Mouse (Mus musculus): ENCODE data around the gene Ggact. TPM values are rescaled to one million over a fixed set of nuclear protein-coding genes. Genes with fewer than 3 reads are reported as not detected.

Gene Ggact
- polyA plus RNA-seq, 1 experiment from 2014 or later, result 48.5 TPM

DNA sequence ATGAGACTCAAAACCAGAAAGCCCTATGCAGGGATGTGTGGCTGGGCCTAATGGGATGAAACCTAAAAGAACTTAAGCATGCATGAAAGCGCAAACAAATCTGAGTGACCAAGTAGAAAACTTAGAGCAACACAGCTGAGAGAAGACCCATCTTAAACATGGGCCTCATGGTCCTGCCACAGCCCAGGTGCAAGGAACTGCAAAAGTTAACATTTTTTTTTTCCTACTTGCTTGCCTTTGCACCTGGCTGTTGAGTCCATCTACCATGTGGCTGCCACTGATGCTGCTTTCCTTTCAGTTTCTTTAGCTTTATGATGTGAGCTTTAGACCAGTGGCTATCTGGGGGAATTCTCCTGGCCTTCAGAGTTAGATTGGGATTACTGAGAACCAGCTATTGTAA, 4.1 kb upstream of the Ggact start:
- DNase-seq (ENCODE audit: low read depth, low spot score), result no peak
- TF ChIP-seq CTCF (IDR thresholded peaks at IDR 0.05), result no peak
- no peaks in the 10 kb centered on the region for H3K27me3 ChIP-seq
- in situ Hi-C loops (cut with MboI; ENCODE audit: low pct_unique_long_range_greater_than_20kb), result no loop called here
- ChIA-PET CTCF (no interaction called here), POLR2A (no interaction called here)
- no peak for ATAC-seq

DNA sequence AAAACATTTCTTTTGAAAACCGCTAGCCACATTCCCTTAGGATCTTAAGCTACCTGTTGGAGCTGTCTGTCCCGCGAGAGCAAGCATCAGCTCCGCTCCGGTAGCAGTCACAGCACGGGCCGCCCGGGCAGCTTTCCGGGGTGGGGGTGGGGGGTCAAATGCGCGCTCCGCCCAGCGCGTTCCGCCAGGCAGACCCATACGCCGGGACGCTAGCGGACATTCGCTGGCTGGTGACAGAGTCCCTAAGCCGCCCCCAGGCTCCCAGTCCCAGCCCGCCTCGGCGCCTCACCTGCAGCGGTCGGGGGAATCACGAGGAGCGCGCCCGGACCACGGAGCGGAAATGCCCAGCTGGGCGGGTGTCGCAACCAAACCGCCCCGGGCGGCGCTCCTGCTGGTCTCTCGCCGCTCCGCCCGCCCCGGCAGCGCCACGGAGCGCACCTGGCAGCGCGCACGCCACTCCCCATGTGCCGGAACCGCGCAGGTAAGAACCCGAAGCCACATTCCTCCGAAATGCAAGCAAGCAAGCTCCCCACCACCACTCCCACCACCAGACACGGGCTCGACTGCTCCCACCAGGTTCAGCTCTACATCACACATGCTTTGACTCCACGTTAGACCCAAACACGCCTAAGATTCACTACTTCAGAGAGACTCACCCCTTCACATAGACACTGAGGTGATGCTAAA, 602 bp downstream of the Ggact start:
- CTCF ChIA-PET, result interaction anchor here (1.1 to 2.9 kb wide), 4 partner anchors 9 to 327 kb away, joined by 3 to 12 read pairs (median 4); no protein-coding TSS in a partner anchor
- no peak for TF ChIP-seq CTCF (IDR thresholded peaks at IDR 0.05)
- no peaks in the 10 kb centered on the region for H3K27me3 ChIP-seq
- POLR2A ChIA-PET, result interaction anchor here (0.6 to 0.7 kb wide), 2 partner anchors 10 to 315 kb away, joined by 3 to 4 read pairs; no protein-coding TSS in a partner anchor
- ATAC-seq (peak; percentile 90), DNase-seq (ENCODE audit: low read depth, low spot score) (peak; percentile 31)
- in situ Hi-C loops (cut with MboI; ENCODE audit: low pct_unique_long_range_greater_than_20kb), result no loop called here

DNA sequence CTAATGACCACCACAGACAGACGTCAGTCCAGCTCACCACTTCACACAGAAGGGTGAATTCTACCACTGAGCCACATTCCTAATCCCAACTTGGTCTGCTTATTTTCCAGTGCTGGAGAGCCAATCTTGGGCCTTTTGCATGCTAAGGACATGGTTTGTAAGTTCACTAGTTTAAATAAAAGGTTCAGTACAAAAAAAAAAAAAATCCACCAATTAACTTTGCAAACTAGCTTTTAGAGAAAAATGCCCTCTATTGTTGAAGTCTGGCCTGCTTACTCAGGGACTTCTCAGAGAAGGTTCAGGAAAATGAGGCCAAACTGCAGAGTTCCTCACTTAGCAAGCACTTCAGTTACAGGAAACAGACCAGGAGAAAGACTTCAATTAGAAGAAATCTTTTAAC, 1.4 kb downstream of the Ggact start:
- ChIA-PET POLR2A (interaction anchor here (0.6 to 1.8 kb wide), 4 partner anchors 10 to 315 kb away, joined by 3 to 4 read pairs (median 4); no protein-coding TSS in a partner anchor), CTCF (interaction anchor here (0.7 to 2.9 kb wide), 5 partner anchors 8 to 73 kb away, joined by 3 to 12 read pairs (median 3); no protein-coding TSS in a partner anchor)
- in situ Hi-C loops (cut with MboI; ENCODE audit: low pct_unique_long_range_greater_than_20kb), result no loop called here
- DNase-seq (ENCODE audit: low read depth, low spot score) (no peak), ATAC-seq (no peak)
- H3K27me3 ChIP-seq, result no peaks in the 10 kb centered on the region
- TF ChIP-seq CTCF (IDR thresholded peaks at IDR 0.05), result no peak

DNA sequence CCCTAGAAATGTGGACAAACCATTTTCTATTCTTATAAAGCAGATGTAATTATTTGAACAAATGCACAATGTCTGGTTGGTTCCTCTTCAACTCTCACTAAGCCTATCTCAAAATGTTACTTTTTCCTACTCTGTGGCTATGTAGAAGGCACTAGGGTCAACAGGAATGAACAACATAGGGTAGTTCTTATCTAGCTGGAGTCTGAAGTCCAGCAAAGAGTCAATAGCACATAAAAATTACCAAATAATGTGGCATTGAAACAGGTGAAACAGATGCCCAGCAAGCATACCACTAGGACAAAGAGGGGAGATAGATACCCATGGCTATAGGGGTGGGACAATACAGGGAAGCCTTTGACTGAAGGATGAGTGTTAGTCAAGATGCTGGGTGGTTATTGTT, 2.3 kb downstream of the Ggact start:
- POLR2A ChIA-PET, result interaction anchor here (1.1 to 1.8 kb wide), 3 partner anchors 9 to 26 kb away, joined by 3 to 4 read pairs (median 3); no protein-coding TSS in a partner anchor
- DNase-seq (ENCODE audit: low read depth, low spot score) (no peak), ATAC-seq (no peak)
- no peaks in the 10 kb centered on the region for H3K27me3 ChIP-seq
- CTCF ChIA-PET, result interaction anchor here (0.7 to 0.9 kb wide), 3 partner anchors 8 to 74 kb away, joined by 3 read pairs; no protein-coding TSS in a partner anchor
- TF ChIP-seq CTCF (IDR thresholded peaks at IDR 0.05), result no peak
- in situ Hi-C loops (cut with MboI; ENCODE audit: low pct_unique_long_range_greater_than_20kb), result no loop called here

- POLR2A ChIA-PET, result no interaction called here
- no peaks in the 10 kb centered on the region for H3K27me3 ChIP-seq
- in situ Hi-C loops (cut with MboI; ENCODE audit: low pct_unique_long_range_greater_than_20kb), result no loop called here
- ATAC-seq (no peak), DNase-seq (ENCODE audit: low read depth, low spot score) (no peak)
- TF ChIP-seq CTCF (IDR thresholded peaks at IDR 0.05), result no peak
- CTCF ChIA-PET, result no interaction called here
Observed at GRCm38 (mm10) chr14:122909368-122910091, 4.0 kb downstream of the Ggact start.

- in situ Hi-C loops (cut with MboI; ENCODE audit: low pct_unique_long_range_greater_than_20kb), result no loop called here
- ChIA-PET POLR2A (no interaction called here), CTCF (interaction anchor here (1.0 to 1.4 kb wide), 2 partner anchors 45 to 717 kb away, joined by 3 read pairs; no protein-coding TSS in a partner anchor)
- H3K27me3 ChIP-seq, result no peaks in the 10 kb centered on the region
- DNase-seq (ENCODE audit: low read depth, low spot score) (no peak), ATAC-seq (no peak)
- no peak for TF ChIP-seq CTCF (IDR thresholded peaks at IDR 0.05)
Observed at GRCm38 (mm10) chr14:122908075-122908474, 5.5 kb downstream of the Ggact start.

DNA sequence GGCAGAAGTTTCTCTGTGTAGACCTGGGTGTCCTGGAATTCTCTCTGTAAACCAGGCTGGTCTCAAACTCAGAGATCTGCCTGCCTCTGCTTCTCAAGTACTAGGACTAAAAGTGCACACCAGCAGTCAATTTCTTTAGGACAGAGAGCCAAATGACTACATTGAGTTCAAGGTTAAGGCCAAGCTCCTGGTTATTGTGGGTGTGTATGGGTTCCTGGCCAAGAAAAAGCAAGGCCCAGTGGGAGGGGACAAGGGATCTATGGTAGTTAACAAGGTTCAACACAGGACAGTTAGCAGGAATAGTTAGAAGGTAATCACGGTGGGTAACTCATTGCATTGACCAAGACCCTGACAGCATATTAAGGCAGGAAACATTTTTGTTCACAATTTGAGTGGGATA, 8.6 kb downstream of the Ggact start:
- H3K27me3 ChIP-seq, result no peaks in the 10 kb centered on the region
- ChIA-PET POLR2A (no interaction called here), CTCF (interaction anchor here (0.9 to 1.4 kb wide), 2 partner anchors 8 to 22 kb away, joined by 3 to 4 read pairs; partner anchors contain the start of gene Ggact)
- TF ChIP-seq CTCF (IDR thresholded peaks at IDR 0.05), result no peak
- ATAC-seq (no peak), DNase-seq (ENCODE audit: low read depth, low spot score) (no peak)
- in situ Hi-C loops (cut with MboI; ENCODE audit: low pct_unique_long_range_greater_than_20kb), result no loop called here

DNA sequence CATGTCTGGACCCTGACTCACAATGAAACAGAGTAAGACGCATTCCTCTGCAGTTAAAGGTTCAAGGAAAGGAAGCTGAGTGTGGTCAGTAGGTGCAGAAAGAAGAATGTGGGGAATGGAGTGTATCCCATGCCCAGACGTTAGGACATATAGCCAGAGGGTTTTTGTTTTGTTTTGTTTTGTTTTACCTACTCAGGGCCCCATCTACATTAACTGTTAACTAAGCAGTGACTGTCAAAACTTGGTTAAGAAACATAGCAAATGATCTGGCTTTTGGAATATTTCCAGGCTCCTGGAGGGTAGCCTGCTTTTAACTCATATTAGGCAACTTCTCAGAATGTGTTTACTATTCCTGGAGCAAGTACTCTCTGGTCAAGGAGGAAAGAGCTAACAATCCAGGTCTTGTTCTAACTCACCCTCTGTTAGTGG, 9.6 kb downstream of the Ggact start:
- peak; percentile 95 for ATAC-seq
- TF ChIP-seq CTCF (IDR thresholded peaks at IDR 0.05), result no peak
- ChIA-PET CTCF (interaction anchor here (0.8 to 1.4 kb wide), 3 partner anchors 9 to 394 kb away, joined by 3 to 4 read pairs (median 3); partner anchors contain the start of gene Ggact), POLR2A (interaction anchor here (0.6 kb wide), 1 partner anchor 687 kb away, joined by 3 read pairs; no protein-coding TSS in a partner anchor)
- peak; percentile 95 for DNase-seq (ENCODE audit: low read depth, low spot score)
- in situ Hi-C loops (cut with MboI; ENCODE audit: low pct_unique_long_range_greater_than_20kb), result no loop called here
- no peaks in the 10 kb centered on the region for H3K27me3 ChIP-seq

DNA sequence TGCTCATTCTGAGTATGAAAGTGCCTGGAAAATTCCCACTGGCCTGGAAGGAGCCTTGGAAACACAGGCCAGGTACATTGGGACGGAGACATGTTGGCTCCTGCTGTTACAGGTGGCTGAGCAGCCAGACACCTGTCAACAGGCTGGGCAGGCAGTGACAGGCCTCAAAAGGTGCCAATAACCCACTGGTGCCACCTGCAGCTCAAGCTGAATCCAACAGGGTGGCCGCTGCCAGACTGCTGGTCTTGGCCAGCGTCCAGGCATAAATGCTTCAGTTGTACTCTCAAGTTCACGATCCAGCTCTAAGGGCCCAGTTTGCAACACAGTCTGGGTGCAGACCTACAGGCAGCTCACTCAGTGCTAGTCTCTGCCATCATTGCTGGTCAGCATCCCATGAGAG, 10.7 kb downstream of the Ggact start:
- DNase-seq (ENCODE audit: low read depth, low spot score) (no peak), ATAC-seq (peak; percentile 51)
- in situ Hi-C loops (cut with MboI; ENCODE audit: low pct_unique_long_range_greater_than_20kb), result no loop called here
- H3K27me3 ChIP-seq, result no peaks in the 10 kb centered on the region
- TF ChIP-seq CTCF (IDR thresholded peaks at IDR 0.05), result peak; percentile 72
- POLR2A ChIA-PET, result interaction anchor here (1.2 kb wide), 1 partner anchor 9 kb away, joined by 3 read pairs; no protein-coding TSS in a partner anchor
- CTCF ChIA-PET, result interaction anchor here (1.0 to 4.4 kb wide), 3 partner anchors 9 to 679 kb away, joined by 3 to 25 read pairs (median 4); no protein-coding TSS in a partner anchor

GRCm38 (mm10) chr14:122902136-122902535, 11.4 kb downstream of the Ggact start:
- ChIA-PET POLR2A (interaction anchor here (1.2 kb wide), 1 partner anchor 10 kb away, joined by 3 read pairs; no protein-coding TSS in a partner anchor), CTCF (interaction anchor here (1.0 to 4.4 kb wide), 3 partner anchors 9 to 678 kb away, joined by 3 to 25 read pairs (median 4); no protein-coding TSS in a partner anchor)
- in situ Hi-C loops (cut with MboI; ENCODE audit: low pct_unique_long_range_greater_than_20kb), result no loop called here
- ATAC-seq (no peak), DNase-seq (ENCODE audit: low read depth, low spot score) (no peak)
- no peak for TF ChIP-seq CTCF (IDR thresholded peaks at IDR 0.05)
- no peaks in the 10 kb centered on the region for H3K27me3 ChIP-seq
